Mouse (Mus musculus): ENCODE results near the gene 5830411N06Rik.

The 5830411N06Rik gene

DNA sequence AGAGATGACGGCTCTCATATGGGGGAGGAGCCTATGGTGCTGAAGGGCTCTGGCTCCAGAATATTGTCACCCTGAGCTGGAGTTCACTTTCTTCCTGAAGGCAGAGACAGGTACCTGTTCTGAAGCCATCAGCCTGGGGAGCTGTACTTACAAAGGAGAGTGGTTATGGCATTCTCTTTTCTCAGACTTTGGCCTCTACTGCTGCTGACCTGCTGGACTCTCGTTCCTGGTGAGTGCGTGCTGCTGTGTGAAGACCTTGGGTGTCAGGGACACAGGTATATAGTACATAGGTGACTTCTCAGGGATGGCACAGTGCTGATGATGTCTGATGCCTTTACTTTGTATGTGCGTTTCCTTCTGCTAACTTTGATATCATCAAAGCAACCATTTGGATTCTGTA, at the start of gene 5830411N06Rik:
TSS of gene 5830411N06Rik (plus strand) at position 69 of the 400 bp plus-strand sequence.
- DNase-seq (ENCODE audit: low read depth, low spot score), result no peak

DNA sequence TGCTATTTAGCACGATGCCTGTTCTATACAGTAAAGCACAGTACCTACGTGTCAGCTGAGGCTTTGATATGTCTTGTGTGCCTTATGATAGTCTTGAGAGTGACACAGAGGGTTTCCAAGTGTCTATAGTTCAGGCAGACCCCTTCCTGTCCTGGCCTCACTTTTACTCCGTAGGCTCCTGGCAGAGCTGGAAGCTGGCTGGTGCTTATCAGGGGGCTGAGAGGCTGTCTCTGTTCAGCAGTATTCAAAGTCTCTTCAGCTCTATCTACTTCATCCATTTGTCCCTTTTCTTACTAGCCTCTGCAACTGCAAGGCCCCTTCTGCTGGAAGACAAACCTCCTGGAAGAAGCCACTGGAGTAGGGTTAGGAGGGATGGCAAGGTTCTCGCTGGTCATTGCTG, 46.0 kb upstream of the 5830411N06Rik start:
- no peak for DNase-seq (ENCODE audit: low read depth, low spot score)

DNA sequence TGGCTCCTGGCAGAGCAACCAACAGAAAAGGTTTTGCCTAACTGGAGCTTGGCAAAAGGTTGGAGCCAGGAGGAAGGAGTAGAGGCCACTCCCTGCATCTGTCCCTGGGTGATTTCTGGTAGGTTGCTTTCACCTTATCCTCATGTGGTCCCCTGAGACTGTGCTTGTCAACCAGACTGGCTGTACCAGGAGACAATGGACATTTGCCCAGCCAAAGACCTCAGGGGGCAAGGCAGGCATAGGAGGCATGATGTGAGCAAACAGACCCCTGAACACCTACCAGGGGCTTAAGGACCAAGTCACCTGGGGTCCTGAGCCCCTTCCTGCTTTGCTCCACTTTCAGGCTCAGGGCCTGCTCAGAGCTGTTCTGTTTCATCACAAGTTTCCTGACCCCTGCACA, 41.2 kb upstream of the 5830411N06Rik start, which contains the start of gene Olfr524:
TSS of gene Olfr524 (minus strand) at position 101 of the 400 bp plus-strand sequence.
- DNase-seq (ENCODE audit: low read depth, low spot score), result no peak

DNA sequence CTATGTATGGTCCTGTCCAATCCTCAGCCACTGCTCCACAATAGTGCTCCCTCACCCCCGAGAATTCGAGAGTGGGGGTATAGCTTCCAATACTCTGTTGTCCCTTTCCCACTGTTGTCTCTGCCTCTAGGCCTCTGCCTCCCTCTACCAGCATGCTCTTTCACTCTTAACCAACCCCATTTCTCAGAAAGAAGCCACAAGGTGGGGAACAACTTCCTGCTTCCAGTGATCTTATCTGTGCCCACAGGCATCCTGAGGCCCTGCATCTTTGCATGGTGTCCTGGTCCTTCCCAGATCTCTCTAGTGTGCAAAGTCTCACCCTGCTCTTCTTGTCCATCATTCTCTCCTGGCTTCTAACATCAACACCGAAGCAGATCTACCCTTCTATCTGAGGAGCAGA, 40.2 kb upstream of the 5830411N06Rik start:
- no peak for DNase-seq (ENCODE audit: low read depth, low spot score)

DNA sequence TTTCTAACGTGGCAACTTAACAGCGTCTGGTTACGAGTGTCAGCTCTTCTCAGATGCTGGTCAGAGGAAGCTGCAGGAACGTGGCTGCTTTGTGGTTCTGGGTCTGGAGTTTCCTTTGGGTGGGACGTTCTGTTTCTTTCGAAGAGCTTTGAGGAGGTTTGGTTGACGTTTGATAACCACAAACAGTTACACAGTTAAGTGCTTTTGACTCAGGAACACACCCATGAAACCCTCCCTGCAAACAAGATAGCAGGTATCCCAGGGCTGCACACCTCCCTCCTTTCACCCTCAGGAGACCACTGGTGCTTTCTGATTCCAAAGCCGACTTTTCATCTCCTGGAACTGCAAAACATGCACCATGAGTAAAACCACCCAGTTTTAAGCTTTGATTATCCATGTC, 38.9 kb upstream of the 5830411N06Rik start:
- DNase-seq (ENCODE audit: low read depth, low spot score), result no peak

DNA sequence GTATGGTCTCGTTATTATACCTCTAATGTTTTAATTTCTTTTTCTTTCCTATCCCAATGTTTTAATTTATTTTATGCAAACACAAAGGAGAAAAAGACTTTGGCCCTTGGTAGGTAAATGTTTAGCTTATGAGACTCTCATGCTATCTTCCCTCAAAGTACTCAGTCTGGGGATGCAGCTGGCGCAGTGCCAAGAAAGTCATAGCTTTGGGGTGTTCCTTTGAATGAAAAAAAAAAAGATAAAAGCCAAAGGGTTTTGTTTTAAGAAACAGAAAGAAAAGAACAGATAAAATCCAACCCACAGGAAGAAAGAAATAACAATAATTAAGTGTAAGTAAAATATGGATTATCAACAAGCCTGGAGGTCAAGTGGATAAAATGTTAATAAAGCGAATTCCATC, 38.4 kb upstream of the 5830411N06Rik start:
- DNase-seq (ENCODE audit: low read depth, low spot score), result no peak

DNA sequence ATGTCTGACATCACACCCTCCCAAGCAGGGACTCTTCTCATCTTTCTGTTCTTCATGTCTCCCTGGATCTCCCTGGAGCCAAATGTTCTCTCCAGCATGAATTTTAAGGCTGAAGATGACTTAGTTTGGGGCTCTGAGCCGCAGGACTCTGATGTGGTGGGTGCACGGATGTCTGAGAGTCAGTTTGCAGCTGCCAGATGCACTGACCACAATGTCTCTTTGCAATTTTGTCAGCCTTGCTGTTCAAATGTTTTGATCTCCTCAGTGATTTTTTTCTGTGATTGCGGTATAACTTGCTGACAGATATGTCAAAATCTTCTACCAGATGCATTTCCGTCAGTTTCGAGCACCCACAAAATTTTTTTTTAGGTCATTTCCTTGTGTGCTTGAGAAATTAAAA, 33.2 kb upstream of the 5830411N06Rik start:
- no peak for DNase-seq (ENCODE audit: low read depth, low spot score)

DNA sequence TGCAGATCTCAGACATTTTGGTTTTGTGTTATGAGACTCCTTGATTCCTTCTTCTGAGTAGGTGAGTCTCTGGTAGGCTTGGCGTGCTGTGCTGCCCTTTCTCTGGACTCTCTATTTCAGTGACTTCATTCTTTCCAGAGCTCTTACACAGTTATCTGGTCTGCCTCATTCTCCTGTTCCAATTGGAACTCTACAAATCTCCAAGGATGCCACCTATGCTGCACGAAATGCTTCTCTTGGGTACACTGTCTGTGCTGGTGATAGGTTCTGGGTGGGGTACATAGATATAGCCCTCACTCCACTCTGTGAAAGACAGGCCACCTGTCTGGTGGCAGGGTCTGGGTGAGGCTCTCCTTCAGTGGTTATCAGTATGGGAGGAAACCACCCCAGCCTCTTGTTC, 29.1 kb upstream of the 5830411N06Rik start, which contains the start of gene Cd163l1:
TSS of gene Cd163l1 (plus strand) at position 301 of the 400 bp plus-strand sequence.
- no peak for DNase-seq (ENCODE audit: low read depth, low spot score)

DNA sequence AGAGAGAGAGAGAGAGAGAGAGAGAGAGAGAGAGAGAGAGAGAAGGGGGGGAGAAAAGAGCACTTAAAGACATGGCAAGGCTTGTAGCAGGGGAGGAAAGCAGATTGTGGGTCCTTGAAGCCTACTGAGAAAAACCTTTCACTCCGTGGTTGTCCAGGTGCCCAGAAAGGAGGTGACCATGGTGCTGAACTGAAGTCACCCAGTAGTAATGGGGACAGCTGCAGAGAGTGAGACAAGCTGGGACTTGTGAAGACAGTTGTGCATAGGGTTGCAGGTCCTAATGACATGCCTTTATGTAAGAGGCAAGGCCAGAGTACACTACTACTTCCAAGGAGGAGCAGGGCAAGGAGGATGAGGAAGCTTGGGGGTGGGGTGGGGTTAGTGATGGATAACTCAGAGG, 27.8 kb upstream of the 5830411N06Rik start:
- peak; percentile 17 for DNase-seq (ENCODE audit: low read depth, low spot score)

DNA sequence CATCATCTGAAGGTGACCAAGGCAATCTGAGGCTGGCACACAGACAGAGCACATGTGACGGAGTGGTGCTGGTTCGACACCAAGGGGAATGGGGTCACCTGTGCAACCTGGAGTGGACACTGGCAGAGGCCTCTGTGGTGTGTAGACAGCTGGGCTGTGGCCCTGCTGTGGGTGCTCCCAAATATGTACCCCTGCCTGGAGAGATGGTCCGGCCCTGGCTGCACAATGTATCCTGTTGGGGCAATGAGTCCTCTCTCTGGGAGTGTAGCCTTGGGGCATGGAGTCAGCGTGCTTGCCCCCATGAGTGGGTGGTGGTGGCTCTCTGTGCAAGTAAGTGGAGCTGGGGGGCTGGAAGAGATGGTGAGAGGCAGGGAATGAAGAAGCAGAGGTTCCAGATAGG, 26.7 kb upstream of the 5830411N06Rik start:
- DNase-seq (ENCODE audit: low read depth, low spot score), result no peak

DNA sequence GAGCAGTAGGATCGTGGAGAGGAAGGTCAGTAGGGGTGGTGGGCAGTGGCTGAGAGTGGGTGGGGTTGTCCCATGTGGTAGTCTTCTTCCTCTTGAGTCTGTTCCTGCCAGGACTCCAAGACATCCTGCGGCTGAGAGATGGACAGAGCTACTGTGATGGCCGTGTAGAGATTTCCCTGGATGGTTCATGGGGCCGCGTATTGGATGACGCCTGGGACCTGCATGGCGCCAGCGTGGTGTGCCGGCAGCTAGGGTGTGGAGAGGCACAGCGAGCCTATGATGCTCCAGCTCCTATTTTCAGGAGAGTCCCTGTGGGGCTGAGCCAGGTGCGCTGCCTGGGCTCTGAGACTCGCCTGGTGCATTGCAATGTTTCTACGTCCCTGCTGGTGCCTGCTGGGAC, 22.9 kb upstream of the 5830411N06Rik start:
- DNase-seq (ENCODE audit: low read depth, low spot score), result no peak

DNA sequence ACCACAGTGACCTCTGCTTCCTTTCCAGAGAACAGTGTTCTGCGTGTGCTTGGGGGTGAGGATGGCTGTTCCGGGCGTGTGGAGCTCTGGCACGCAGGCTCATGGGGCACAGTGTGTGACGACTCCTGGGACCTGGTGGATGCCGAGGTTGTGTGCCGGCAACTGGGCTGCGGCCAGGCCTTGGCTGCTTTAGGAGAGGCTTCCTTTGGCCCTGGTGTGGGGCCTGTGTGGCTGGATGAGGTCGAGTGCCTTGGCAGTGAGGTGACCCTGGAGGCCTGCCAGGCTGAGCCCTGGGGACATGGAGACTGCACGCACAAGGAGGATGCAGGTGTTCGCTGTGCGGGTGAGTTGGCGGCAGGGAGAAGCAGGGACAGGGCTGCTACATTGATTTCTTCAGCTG, 18.6 kb upstream of the 5830411N06Rik start:
- DNase-seq (ENCODE audit: low read depth, low spot score), result no peak

DNA sequence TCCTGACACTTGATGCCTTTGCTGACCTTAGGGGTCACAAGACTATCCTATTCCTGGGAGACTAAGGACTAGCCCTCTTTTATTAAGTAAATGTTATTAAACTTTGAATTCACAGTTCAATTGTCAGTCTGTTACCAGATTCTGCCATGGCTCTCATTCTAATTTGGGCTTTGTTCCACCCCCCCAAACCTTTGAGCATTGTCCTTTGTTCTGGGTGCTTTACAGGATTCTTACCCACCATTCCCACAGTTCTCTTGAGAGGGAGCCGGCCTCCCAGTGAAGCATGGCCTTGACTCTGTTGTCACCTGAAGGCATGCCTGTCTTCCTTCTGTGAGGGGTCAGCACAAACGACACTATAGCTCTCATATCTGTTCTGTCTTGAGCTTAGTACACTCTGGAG, 16.1 kb upstream of the 5830411N06Rik start:
- peak; percentile 39 for DNase-seq (ENCODE audit: low read depth, low spot score)

DNA sequence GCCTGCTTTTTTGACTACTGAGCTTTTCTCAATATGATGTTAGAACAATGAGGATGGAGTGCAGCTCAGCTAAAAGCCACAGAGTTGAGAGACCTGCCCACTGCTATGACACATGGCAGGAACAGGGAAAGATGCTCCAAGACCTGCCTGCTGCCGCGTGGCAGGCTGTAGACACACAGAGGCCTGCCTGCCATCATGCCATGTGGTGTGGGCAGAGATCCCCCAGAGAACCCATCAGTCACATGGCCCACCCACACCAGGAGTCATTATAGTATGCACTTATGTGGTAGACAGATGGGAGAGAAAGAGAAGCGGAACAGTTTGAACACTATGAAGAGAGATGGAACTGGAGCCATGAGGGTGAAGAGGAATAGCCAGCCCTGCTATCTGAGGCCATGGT, 13.4 kb upstream of the 5830411N06Rik start:
- DNase-seq (ENCODE audit: low read depth, low spot score), result no peak

DNA sequence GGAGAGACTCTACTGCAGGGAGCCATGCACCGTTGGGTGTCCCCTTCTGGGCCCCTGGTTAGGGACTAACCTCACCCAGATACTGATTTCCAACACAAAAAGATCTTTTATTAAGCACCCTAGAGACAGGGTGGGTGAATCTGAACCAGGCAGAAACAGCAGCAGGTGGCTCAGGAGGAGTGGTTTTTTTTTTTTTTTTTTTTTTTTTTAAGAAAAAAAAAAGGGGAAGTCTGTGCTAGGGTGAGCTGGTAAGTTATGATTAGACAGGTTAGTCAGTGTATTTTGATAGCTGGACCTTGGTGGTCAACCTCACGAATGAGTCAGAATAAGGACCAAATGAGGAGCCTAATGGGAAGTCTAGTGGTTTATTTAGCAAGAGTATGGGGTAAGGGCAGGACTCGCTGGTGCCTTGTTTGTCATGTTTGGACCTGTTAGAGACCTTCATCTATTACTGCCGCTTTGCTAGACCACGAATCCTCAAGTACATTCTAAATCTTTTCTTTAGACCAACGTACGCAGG, 6.8 kb downstream of the 5830411N06Rik start:
- no peak for DNase-seq (ENCODE audit: low read depth, low spot score)

DNA sequence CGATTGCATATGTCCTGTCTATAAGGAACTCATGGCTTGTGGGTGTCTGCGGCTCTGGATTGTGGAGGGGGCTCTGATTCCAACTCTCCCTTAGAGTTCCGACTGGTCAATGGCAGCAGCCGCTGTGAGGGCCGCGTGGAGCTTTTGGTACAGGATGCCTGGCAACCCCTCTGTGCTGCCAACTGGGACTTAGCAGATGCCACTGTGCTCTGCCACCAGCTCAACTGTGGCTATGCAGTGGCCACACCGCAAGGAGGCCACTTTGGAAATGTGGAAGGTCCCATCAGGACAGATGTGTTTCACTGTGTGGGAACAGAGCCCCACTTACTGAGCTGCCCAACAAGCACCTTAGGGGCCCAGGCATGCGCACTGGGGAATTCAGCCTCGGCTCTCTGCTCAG, 48.7 kb downstream of the 5830411N06Rik start:
- no peak for DNase-seq (ENCODE audit: low read depth, low spot score)

DNA sequence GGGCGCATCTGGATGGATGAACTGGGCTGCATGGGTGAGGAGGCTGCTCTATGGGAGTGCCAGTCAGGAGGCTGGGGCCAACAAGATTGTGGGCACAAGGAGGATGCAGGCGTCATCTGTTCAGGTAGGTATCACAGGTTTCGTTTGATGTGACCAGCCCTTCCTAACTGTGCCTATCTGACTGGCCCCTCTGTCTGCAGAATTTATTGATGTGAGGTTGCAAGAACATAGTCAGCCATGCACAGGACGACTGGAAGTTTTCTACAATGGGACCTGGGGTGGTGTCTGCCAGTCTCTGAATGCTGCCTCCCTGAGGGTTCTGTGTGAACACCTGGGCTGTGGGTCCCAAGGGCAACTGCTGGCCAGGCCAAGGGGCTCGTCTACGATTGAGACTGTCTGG, 49.8 kb downstream of the 5830411N06Rik start:
- DNase-seq (ENCODE audit: low read depth, low spot score), result no peak

DNA sequence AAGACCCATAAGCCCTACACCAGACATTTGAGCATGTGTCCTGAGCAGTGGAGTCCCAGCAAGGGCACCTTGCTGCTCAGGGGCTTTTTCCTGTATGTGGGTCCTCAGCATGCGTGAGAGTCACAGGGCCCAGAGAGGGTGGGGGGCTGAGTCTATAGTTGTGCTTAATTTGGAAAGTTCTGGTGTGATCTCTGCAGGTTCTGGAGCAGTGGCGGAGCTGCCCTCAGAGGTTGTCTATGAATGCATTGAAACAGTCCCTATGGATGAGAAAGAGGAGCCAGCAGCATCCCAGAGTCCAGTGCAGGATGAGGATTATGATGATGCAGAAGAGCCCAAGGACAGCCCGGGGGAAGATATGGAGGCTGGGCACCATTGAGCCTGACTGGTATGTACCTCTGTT, 52.3 kb downstream of the 5830411N06Rik start:
- no peak for DNase-seq (ENCODE audit: low read depth, low spot score)

DNA sequence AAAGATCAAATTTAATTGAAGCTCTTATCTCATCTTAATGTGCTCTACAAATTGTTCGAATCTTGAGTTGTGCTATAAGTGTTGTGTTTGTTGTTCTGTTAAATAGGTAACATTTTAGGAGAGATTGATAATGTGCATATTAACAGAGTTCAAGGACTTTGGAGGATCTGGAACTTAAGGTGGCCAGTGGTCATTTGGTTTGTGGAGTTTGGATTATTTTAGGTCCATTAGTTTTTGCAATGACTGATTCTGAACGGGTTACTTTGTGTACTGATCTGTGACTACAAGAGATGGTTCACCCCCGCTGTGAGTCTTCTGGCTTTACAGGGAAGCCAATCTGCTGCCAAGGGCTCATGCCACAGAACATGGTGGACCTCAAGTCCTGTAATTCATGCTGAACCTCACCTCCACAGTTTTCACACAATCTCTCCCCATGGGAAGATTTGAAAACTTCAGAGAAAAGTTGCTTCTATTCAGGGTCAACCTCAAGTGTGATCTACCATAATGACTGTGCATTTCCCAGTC, 72.8 kb downstream of the 5830411N06Rik start:
- DNase-seq (ENCODE audit: low read depth, low spot score), result no peak

DNA sequence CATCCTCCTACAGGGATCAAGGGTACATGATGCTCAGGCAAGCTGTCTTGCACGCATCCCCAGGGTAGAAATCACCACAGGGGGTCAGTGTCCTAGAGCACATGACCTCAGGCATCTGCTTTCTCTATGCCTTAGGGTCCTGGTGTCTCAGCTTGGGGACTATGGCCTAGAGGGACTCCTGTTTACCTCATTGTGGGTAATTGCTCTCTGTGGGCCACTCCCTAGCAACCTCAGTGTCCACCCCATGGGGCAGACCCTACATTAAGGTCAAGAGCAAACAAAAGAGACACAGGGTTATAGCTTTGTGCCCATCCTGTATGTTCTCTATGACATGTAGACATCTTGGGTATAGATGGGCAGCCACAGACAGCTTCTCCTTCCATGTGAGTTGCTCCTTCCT, 73.5 kb downstream of the 5830411N06Rik start, which contains the start of gene Olfr525:
TSS of gene Olfr525 (plus strand) at position 301 of the 400 bp plus-strand sequence.
- no peak for DNase-seq (ENCODE audit: low read depth, low spot score)

DNA sequence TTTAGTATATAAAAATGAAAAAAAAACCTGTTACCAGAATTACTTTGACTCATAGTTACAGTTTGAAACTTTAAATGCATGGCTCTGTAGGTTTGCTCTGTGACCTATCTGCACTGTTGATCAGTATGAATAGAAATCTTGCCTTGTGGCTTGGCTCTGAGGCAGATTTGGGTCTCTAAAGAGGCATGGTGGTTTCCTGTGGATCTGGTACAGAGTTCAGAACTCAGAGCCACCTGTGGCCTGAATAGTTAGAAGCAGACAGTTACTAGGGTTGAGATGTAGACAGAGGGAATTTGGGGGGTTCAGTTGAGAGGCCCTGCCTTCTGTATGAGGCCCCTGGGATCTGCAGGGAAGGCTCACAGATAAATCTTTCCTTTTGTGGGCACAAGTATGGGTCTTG, 74.1 kb downstream of the 5830411N06Rik start:
- no peak for DNase-seq (ENCODE audit: low read depth, low spot score)

DNA sequence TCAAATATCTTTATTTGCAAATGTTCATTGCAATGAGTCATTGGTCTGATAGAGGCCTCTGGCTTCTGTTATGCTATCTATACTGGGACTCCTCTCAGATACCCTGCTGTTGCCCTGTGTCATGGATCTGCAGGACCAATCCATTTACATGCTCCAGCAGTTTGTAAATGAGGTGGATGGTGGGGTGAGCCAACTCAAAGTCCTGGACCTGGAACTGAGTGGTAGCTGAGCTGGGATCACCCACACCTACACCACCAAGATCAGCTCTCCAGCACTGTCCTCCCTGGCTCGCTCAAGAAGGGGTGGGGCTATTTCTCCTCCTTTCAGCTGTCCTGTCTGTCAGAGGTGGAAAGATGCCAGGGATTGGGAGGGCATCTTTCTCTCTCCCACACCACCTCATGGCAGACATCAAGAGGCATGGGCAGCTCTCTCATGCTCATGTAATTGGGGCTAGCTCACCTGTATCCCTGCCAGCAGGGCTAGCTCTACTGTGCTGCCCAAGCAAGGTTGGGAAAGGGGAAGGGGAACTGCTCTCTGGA, 82.8 kb downstream of the 5830411N06Rik start:
- DNase-seq (ENCODE audit: low read depth, low spot score), result no peak

DNA sequence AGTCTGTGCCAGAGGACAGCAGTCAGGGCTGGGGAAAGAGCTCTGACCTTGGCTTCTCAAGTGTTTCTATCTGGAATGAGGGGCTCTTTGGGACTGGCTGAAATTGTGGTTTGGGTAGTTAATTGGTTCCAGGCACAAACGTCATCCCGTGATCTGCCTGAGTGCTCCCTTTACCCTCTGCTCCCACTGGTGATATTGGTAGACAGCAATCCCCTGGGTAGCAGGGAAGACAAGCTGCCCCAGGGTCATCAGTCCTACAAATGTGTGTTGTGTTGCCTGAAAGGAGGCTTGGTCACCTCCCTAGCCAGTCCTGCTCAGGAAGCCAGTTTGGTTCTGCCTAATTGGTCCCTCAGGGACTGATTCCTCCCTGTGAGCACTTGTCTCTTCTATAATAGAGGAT, 86.6 kb downstream of the 5830411N06Rik start, which contains the start of gene Olfr527:
TSS of gene Olfr527 (plus strand) at position 301 of the 400 bp plus-strand sequence.
- DNase-seq (ENCODE audit: low read depth, low spot score), result no peak

Measured in R1 (cell line).